Mouse (Mus musculus) hindbrain, embryonic 14.5 days (tissue): ENCODE measurements around the gene Traf1. TPM values are rescaled to one million over a fixed set of nuclear protein-coding genes. Genes with fewer than 3 reads are reported as not detected.
A peak's percentile ranks its signal among the peaks of the same experiment; 100 is the strongest.

ENCODE experiments used
- ATAC-seq: fragments of 200-750 bp; cut with Nextera tagmentation; 2 replicates; pipeline ENCODE4 v1.8.0; 2017; ENCODE audit warnings: moderate number of reproducible peaks, mild to moderate bottlenecking, moderate TSS enrichment, moderate library complexity; ENCODE audit not compliant: low FRiP score
- DNase-seq: peaks from one replicate; pipeline ENCODE4 v3.0.0-alpha.2; 2015; ENCODE audit warnings: low spot score
- H3K27ac ChIP-seq: fragments of 300-500 bp; sonication (generic); 2 replicates; pipeline ENCODE4 v1.5.1; 2014; ENCODE audit warnings: mild to moderate bottlenecking, moderate library complexity
- H3K27me3 ChIP-seq: fragments of 300-500 bp; sonication (generic); 2 replicates; pipeline ENCODE4 v1.6.1; 2014; ENCODE audit warnings: mild to moderate bottlenecking, low read length, mixed read lengths; ENCODE audit not compliant: control insufficient read depth, insufficient read depth
- H3K36me3 ChIP-seq: fragments of 300-500 bp; sonication (generic); replicated peaks from 2 replicates; pipeline ENCODE4 v1.6.1; 2014; ENCODE audit not compliant: control insufficient read depth, insufficient read depth
- H3K4me1 ChIP-seq: fragments of 300-500 bp; sonication (generic); replicated peaks from 2 replicates; pipeline ENCODE4 v1.6.1; 2014; ENCODE audit warnings: antibody characterized with exemption, low read length, mixed read lengths; ENCODE audit not compliant: control insufficient read depth, insufficient read depth
- H3K4me2 ChIP-seq: fragments of 300-500 bp; sonication (generic); replicated peaks from 2 replicates; pipeline ENCODE4 v1.6.1; 2014; ENCODE audit warnings: mild to moderate bottlenecking, moderate library complexity
- H3K4me3 ChIP-seq: fragments of 300-500 bp; sonication (generic); replicated peaks from 2 replicates; pipeline ENCODE4 v1.5.1; 2014; ENCODE audit warnings: mild to moderate bottlenecking, low read length
- H3K9ac ChIP-seq: fragments of 300-500 bp; sonication (generic); 2 replicates; pipeline ENCODE4 v1.6.1; 2014
- H3K9me3 ChIP-seq: fragments of 300-500 bp; sonication (generic); 2 replicates; pipeline ENCODE4 v1.6.1; 2016; ENCODE audit warnings: low read length; ENCODE audit not compliant: control insufficient read depth
- WGBS: fragments of 180-500 bp; shearing (Covaris S2); extraction: QIAGEN DNeasy Blood & Tissue Kit; methylation state at CpG from one replicate; pipeline ENCODE4 v1.1.7; 2014; 5-methylcytosine and 5-hydroxymethylcytosine counted together
- polyA plus RNA-seq: library from polyadenylated mRNA; unstranded; fragments of >200 nt; fragmentation: Nextera tagmentation; extraction: Ambion mirVana; gene quantifications from 2 replicates; pipeline ENCODE4 v1.2.1, GENCODE M21; 2014

Traf1 gene
- polyA plus RNA-seq, 1 experiment from 2014 or later: 2.0 TPM

DNA sequence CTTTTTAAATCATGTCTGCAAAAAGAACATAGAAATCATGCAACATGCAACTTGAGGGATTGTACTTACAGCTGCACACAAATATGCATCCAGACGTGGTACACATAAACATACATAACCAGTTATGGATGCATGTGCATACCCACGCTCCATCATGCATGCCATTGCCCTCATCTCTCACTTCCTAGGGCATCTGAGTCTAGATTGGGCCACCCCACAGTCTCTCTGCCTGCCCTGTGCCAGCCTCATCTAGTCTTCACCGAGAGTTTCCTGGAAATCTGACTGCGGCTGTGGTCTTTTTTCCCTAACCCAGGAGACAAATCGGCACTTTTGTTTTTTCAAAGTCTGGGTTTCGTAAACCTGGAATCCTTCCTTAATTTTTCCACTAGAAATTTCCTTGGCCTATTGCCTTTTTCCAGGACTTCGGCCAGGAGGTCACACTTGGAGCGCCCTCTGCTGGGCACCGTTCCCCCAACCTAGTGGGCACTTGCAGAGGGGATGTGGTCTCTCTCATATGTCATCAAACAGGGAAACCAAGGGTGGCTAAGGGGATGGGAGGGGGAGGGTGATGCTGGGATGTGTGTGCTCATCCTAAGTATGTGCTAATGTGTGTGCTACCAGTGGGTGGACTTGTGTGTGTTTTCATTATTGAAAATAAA lies 8.6 kb upstream of the Traf1 start:
- no peak for ATAC-seq
- no peak overlapping the region for H3K4me2 ChIP-seq
- no peak overlapping the region for H3K9ac ChIP-seq
- DNase-seq: peak; percentile 70
- WGBS: 38% methylated on average over 9 of the region's 9 CpGs
- no peaks in the 10 kb centered on the region for H3K36me3 ChIP-seq
- H3K27me3 ChIP-seq: no peaks in the 10 kb centered on the region
- H3K27ac ChIP-seq: no peak overlapping the region
- H3K4me1 ChIP-seq: no peaks in the 10 kb centered on the region; the same call in 1 of the 2 replicates
- H3K9me3 ChIP-seq: no peaks in the 10 kb centered on the region
- no peak overlapping the region for H3K4me3 ChIP-seq

DNA sequence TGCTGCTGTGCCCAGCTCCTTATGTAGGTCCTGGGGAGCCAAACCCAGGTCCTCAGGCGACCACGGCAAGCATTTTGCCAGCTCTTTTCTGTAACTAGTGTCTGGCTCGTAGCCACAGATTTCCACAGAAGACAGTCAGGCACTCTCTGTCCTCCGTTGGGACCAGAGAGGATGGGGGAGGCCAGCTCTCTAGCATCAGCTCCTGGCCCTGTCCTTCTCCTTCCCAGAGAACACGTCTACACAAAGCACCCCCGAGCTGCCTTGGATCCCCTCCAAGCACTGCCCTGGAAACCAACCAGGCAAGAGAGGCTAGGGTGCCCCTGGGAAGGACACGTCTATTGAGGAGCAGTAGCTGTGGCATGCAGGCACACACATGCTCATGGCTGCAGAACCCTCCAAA lies 7.6 kb upstream of the Traf1 start:
- Histone ChIP-seq H3K9me3 (no peaks in the 10 kb centered on the region), H3K27ac (no peak overlapping the region), H3K27me3 (no peaks in the 10 kb centered on the region), H3K9ac (no peak overlapping the region), H3K4me3 (no peak overlapping the region), H3K4me1 (no peaks in the 10 kb centered on the region; the same call in 1 of the 2 replicates), H3K36me3 (no peaks in the 10 kb centered on the region), H3K4me2 (no peak overlapping the region)
- no peak for DNase-seq
- 59% methylated on average over 7 of the region's 7 CpGs for WGBS
- peak; percentile 70; the same call in 1 of the 2 replicates for ATAC-seq

DNA sequence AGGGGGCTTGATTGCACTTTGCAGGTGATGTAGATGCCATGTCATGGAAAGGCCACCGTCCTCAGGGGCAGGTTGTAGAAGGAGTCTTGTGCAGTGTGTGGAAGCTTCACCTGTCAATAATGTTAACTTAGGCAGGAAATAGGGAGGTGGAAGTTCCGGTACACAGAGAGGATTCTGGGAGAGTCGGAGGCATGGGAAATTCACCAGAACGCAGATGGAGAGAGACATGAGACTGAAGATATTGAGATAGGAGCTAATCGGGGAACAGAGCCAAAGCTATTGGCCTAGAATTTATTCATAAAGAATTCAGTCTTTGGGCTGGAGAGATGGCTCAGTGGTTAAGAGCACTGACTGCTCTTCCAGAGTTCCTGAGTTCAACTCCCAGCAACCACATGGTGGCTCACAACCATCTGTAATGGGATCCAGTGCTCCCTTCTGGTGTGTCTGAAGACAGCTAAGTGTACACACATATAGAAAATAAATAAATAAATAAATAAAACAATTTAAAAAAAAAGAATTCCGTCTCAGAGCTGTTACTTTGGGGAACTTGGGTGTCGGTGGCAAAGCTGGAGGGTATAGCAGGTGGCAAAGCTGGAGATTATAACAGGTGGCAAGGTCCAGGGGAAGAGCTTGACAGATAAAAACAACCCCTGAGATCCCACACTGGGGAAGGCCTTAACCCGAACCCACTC lies 4.8 kb upstream of the Traf1 start:
- Histone ChIP-seq H3K4me1 (no peaks in the 10 kb centered on the region; the same call in 1 of the 2 replicates), H3K4me3 (no peak overlapping the region), H3K4me2 (no peak overlapping the region), H3K36me3 (no peaks in the 10 kb centered on the region), H3K27me3 (no peaks in the 10 kb centered on the region), H3K27ac (no peak overlapping the region), H3K9ac (no peak overlapping the region), H3K9me3 (no peaks in the 10 kb centered on the region)
- ATAC-seq: no peak
- DNase-seq: no peak
- 92% methylated on average over 8 of the region's 8 CpGs for WGBS

DNA sequence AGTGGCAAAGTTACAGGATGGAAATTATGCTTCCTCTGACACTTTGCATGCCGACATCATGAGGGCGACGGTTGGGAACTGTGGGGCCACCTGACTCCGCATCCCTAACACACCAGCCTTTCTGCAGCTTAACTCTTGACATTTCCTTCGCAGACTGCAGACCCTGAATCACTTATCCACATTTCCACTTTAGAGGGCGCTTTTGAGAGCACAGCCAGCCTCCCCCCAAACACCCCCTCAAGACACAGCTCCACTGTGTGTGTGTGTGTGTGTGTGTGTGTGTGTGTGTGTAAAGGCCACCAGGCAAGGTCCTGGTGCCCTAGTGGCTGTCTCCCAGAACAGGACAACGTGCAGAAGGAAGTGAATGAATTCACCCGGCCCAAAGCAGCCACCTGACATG lies 4.2 kb upstream of the Traf1 start:
- no peak overlapping the region for H3K4me2 ChIP-seq
- no peaks in the 10 kb centered on the region for H3K36me3 ChIP-seq
- ATAC-seq: no peak
- H3K9me3 ChIP-seq: no peaks in the 10 kb centered on the region
- no peak for DNase-seq
- H3K9ac ChIP-seq: no peak overlapping the region
- no peak overlapping the region for H3K27ac ChIP-seq
- WGBS: 74% methylated on average over 8 of the region's 8 CpGs
- H3K4me1 ChIP-seq: no peaks in the 10 kb centered on the region; the same call in 1 of the 2 replicates
- no peak overlapping the region for H3K4me3 ChIP-seq
- no peaks in the 10 kb centered on the region for H3K27me3 ChIP-seq

DNA sequence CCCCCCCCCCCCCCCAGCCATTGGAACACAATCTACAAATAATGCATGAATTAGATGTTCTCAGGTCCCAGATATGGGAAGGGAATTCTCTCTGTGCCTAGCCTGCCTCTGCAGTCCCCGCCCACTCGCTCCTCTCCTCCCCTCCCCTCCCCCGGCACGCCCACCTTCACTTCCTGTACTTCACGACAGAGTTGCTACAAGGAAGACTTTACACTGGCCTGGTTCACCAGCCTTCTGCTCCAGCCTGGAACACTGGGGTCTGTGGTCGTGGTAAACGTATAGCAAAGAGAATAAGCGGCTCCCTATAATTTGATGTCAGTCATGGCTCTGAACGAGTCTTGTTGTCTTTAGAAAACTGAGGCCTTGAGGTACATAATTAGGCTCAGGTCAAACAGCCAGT lies 3.7 kb upstream of the Traf1 start:
- H3K27me3 ChIP-seq: no peaks in the 10 kb centered on the region
- H3K9me3 ChIP-seq: no peaks in the 10 kb centered on the region
- no peak overlapping the region for H3K4me2 ChIP-seq
- H3K9ac ChIP-seq: no peak overlapping the region
- H3K36me3 ChIP-seq: no peaks in the 10 kb centered on the region
- no peak overlapping the region for H3K27ac ChIP-seq
- no peak overlapping the region for H3K4me3 ChIP-seq
- no peak for DNase-seq
- 49% methylated on average over 9 of the region's 9 CpGs for WGBS
- ATAC-seq: no peak
- H3K4me1 ChIP-seq: no peaks in the 10 kb centered on the region; the same call in 1 of the 2 replicates

DNA sequence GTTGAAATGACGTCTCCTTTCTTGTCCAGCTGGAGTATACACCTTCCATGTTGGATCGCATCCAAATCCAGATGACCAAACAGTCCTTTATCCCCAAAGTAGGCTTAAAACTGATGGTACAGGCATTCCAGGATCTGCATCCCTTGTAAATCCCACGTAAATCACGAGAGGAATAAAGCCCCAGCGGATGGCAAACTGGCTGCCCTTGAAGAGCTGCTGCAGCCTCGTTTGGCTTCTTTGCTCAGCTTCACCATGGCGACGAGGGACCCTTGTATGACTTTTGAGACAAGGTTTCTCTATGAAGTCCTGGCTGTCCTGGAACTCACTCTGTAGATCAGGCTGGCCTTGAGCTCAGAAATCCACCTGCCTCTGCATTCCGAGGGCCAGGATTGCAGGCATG lies 3.1 kb upstream of the Traf1 start:
- DNase-seq (no peak), ATAC-seq (no peak)
- H3K4me2 ChIP-seq: no peak overlapping the region
- no peaks in the 10 kb centered on the region for H3K9me3 ChIP-seq
- no peak overlapping the region for H3K9ac ChIP-seq
- 68% methylated on average over 9 of the region's 9 CpGs for WGBS
- no peaks in the 10 kb centered on the region; the same call in 1 of the 2 replicates for H3K4me1 ChIP-seq
- H3K27me3 ChIP-seq: no peaks in the 10 kb centered on the region
- no peak overlapping the region for H3K27ac ChIP-seq
- H3K4me3 ChIP-seq: no peak overlapping the region
- no peaks in the 10 kb centered on the region for H3K36me3 ChIP-seq

DNA sequence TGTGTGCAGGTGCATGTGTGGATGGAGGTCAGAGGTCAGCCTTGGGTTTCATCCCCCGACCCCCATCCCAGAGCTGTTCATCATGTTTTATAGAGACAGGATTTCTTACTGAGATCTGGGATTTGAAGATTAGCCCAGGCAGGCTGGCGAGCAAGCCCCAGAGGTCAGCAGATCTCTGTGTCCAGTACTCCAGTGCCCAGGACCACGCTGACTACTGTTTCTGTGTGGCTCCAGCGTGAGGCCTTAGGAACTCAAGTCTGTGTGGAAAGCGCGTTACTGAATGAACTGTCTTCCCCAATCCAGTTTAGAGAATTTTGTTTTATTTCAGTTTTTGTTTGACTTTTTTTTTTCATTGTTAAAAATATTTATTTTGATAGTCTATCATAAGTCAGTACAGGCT lies 2.7 kb upstream of the Traf1 start:
- Histone ChIP-seq H3K4me2 (no peak overlapping the region), H3K9ac (no peak overlapping the region), H3K36me3 (no peaks in the 10 kb centered on the region), H3K9me3 (no peaks in the 10 kb centered on the region), H3K4me3 (no peak overlapping the region), H3K27ac (no peak overlapping the region), H3K27me3 (no peaks in the 10 kb centered on the region), H3K4me1 (no peaks in the 10 kb centered on the region; the same call in 1 of the 2 replicates)
- no peak for ATAC-seq
- no peak for DNase-seq
- 88% methylated on average over 6 of the region's 6 CpGs for WGBS

DNA sequence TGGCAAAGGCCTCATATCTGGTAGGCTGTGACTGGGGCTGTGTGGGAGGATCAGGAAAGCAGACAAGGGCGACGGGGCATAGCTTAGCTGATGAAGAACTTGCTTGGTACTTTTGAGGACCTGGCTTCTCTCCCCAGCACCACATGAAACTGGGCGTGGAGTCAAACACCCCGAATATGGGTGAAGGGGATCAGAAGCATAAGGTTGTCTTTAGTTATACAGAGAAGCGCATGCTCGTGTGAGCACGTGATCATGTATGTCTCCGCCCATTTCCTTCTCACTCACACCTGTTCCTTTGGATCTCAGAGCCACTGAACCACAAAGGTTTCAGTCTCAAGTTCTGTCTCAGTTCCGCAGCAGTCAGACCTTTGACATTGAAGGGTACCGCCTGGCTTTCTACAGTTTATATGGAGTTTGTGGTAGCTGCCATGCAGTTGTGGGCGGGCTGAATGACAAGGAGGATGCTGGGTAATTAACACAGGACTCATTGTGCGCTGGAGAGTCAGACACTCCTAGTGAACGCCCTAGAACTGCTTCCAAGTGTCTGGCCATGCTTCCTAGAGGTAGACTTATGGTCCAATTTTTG lies 1.9 kb upstream of the Traf1 start:
- ATAC-seq (no peak), DNase-seq (no peak)
- no peaks in the 10 kb centered on the region for H3K9me3 ChIP-seq
- H3K4me3 ChIP-seq: no peak overlapping the region
- no peak overlapping the region for H3K27ac ChIP-seq
- no peaks in the 10 kb centered on the region for H3K27me3 ChIP-seq
- 86% methylated on average over 13 of the region's 13 CpGs for WGBS
- no peaks in the 10 kb centered on the region for H3K4me1 ChIP-seq
- H3K4me2 ChIP-seq: no peak overlapping the region
- H3K36me3 ChIP-seq: no peaks in the 10 kb centered on the region
- no peak overlapping the region for H3K9ac ChIP-seq

DNA sequence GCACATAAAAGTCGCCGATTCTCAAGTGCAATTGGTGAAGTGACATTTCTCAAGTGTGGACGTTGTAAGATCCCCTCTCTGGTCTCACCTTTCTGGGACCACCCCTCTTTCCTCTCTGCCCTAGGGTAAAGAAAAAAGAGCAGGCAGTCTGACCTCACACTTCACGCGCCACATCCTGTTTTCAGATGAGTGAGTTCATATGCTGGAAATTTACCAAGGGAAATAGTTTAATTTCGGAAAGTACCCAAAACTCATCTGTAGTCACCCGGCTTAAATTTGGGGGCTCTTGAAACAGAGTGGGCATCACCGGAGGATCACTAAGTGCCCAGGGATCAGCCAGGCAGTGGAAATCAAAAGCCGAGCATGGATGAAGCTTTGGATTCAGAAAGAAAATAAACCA lies 1.3 kb upstream of the Traf1 start:
- no peak overlapping the region for H3K27ac ChIP-seq
- no peaks in the 10 kb centered on the region for H3K27me3 ChIP-seq
- ATAC-seq: no peak
- H3K4me3 ChIP-seq: no peak overlapping the region
- no peaks in the 10 kb centered on the region for H3K4me1 ChIP-seq
- no peak for DNase-seq
- no peaks in the 10 kb centered on the region for H3K9me3 ChIP-seq
- H3K36me3 ChIP-seq: no peaks in the 10 kb centered on the region
- 88% methylated on average over 9 of the region's 9 CpGs for WGBS
- H3K9ac ChIP-seq: no peak overlapping the region
- H3K4me2 ChIP-seq: no peak overlapping the region
